Mouse (Mus musculus) midbrain, embryonic 15.5 days (tissue): ENCODE measurements at regions not wholly inside any gene's neighbourhood (a gene's known extent, or its start where the extent isn't known, plus 50 kb on each side); places are given as distances from the start of the nearest gene placed in this dataset. TPM values are rescaled to one million over a fixed set of nuclear protein-coding genes. Genes with fewer than 3 reads are reported as not detected.

Experiments used
- ATAC-seq: fragments of 200-750 bp; cut with Nextera tagmentation; replicated peaks from 2 replicates; pipeline ENCODE4 v1.8.0; 2017; ENCODE audit warnings: moderate TSS enrichment
- H3K27ac ChIP-seq: fragments of 300-500 bp; sonication (generic); 2 replicates; pipeline ENCODE4 v1.5.1; 2015; ENCODE audit warnings: mild to moderate bottlenecking, inconsistent platforms
- H3K27me3 ChIP-seq: fragments of 300-500 bp; sonication (generic); replicated peaks from 2 replicates; pipeline ENCODE4 v1.6.1; 2015; ENCODE audit warnings: inconsistent platforms
- H3K36me3 ChIP-seq: fragments of 300-500 bp; sonication (generic); replicated peaks from 2 replicates; pipeline ENCODE4 v1.6.1; 2015; ENCODE audit warnings: inconsistent platforms
- H3K4me1 ChIP-seq: fragments of 300-500 bp; sonication (generic); 2 replicates; pipeline ENCODE4 v1.6.1; 2015; ENCODE audit warnings: inconsistent platforms
- H3K4me2 ChIP-seq: fragments of 300-500 bp; sonication (generic); 2 replicates; pipeline ENCODE4 v1.6.1; 2015; ENCODE audit warnings: inconsistent platforms, mild to moderate bottlenecking, moderate library complexity
- H3K4me3 ChIP-seq: fragments of 300-500 bp; sonication (generic); 2 replicates; pipeline ENCODE4 v1.5.1; 2015; ENCODE audit warnings: mild to moderate bottlenecking, inconsistent platforms
- H3K9ac ChIP-seq: fragments of 300-500 bp; sonication (generic); 2 replicates; pipeline ENCODE4 v1.6.1; 2015; ENCODE audit warnings: mild to moderate bottlenecking, inconsistent platforms
- H3K9me3 ChIP-seq: fragments of 300-500 bp; sonication (generic); 2 replicates; pipeline ENCODE4 v1.6.1; 2016; ENCODE audit warnings: inconsistent platforms
- WGBS: fragments of 180-500 bp; shearing (Covaris S2); methylation state at CpG from one replicate; pipeline ENCODE4 v1.1.7; 2015; ENCODE audit warnings: mixed read lengths; 5-methylcytosine and 5-hydroxymethylcytosine counted together
- microRNA-seq: library from miRNA; unstranded; fragments of <30 nt; microRNA quantifications from one replicate; pipeline ENCODE4, GENCODE M21; 2016

GRCm38 (mm10) chr17:82199981-82200380, 461.8 kb upstream of the Slc8a1 start:
- Histone ChIP-seq H3K27me3 (peaks cover 7% of the 10 kb centered on the region; the same call in 1 of the 2 replicates), H3K9me3 (no peaks in the 10 kb centered on the region), H3K4me1 (no peaks in the 10 kb centered on the region; the same call in 1 of the 2 replicates), H3K4me3 (no peak overlapping the region), H3K9ac (no peak overlapping the region), H3K27ac (no peak overlapping the region), H3K4me2 (no peak overlapping the region), H3K36me3 (no peaks in the 10 kb centered on the region)
- ATAC-seq = no peak
- WGBS = 55% methylated on average over 2 of the region's 2 CpGs

GRCm38 (mm10) chr17:82199031-82199642, 461.0 kb upstream of the Slc8a1 start:
- no peak overlapping the region for H3K27ac ChIP-seq
- 16% methylated on average over 5 of the region's 5 CpGs for WGBS

GRCm38 (mm10) chr17:82184261-82184660, 446.1 kb upstream of the Slc8a1 start:
- no peaks in the 10 kb centered on the region for H3K4me1 ChIP-seq
- 80% methylated on average over 2 of the region's 2 CpGs for WGBS
- no peaks in the 10 kb centered on the region for H3K9me3 ChIP-seq
- no peaks in the 10 kb centered on the region for H3K36me3 ChIP-seq
- no peak overlapping the region for H3K27ac ChIP-seq
- ATAC-seq = no peak
- no peak overlapping the region for H3K4me3 ChIP-seq
- no peak overlapping the region for H3K4me2 ChIP-seq
- H3K9ac ChIP-seq = no peak overlapping the region
- no peaks in the 10 kb centered on the region for H3K27me3 ChIP-seq

More at GRCm38 (mm10) chr17:82199031-82199642, 461.0 kb upstream of the Slc8a1 start:
- H3K27me3 ChIP-seq = peaks cover 7% of the 10 kb centered on the region; the same call in 1 of the 2 replicates
- peak; percentile 82 for ATAC-seq
- H3K4me1 ChIP-seq = no peaks in the 10 kb centered on the region; the same call in 1 of the 2 replicates
- no peaks in the 10 kb centered on the region for H3K36me3 ChIP-seq
- no peak overlapping the region for H3K4me2 ChIP-seq
- H3K9me3 ChIP-seq = no peaks in the 10 kb centered on the region
- H3K4me3 ChIP-seq = no peak overlapping the region
- no peak overlapping the region for H3K9ac ChIP-seq

- no peak for ATAC-seq
- no peak overlapping the region for H3K27ac ChIP-seq
- no peak overlapping the region for H3K4me2 ChIP-seq
- 88% methylated on average over 1 of the region's 1 CpGs for WGBS
- no peaks in the 10 kb centered on the region for H3K27me3 ChIP-seq
- H3K4me1 ChIP-seq = no peaks in the 10 kb centered on the region
- no peak overlapping the region for H3K4me3 ChIP-seq
- no peaks in the 10 kb centered on the region for H3K9me3 ChIP-seq
- H3K9ac ChIP-seq = no peak overlapping the region
- H3K36me3 ChIP-seq = no peaks in the 10 kb centered on the region
These were observed 433.0 kb upstream of the Slc8a1 start for GRCm38 (mm10) chr17:82171216-82171615.

- no peak overlapping the region for H3K27ac ChIP-seq
- 33% methylated on average over 2 of the region's 2 CpGs for WGBS
- no peak overlapping the region for H3K9ac ChIP-seq
- no peaks in the 10 kb centered on the region for H3K27me3 ChIP-seq
- no peak overlapping the region for H3K4me3 ChIP-seq
- H3K36me3 ChIP-seq = no peaks in the 10 kb centered on the region
- ATAC-seq = no peak
- no peaks in the 10 kb centered on the region for H3K4me1 ChIP-seq
- no peaks in the 10 kb centered on the region for H3K9me3 ChIP-seq
- H3K4me2 ChIP-seq = no peak overlapping the region
These were observed 415.3 kb upstream of the Slc8a1 start for GRCm38 (mm10) chr17:82153446-82153845.

- WGBS = 89% methylated on average over 3 of the region's 3 CpGs
- Histone ChIP-seq H3K27ac (no peak overlapping the region), H3K9ac (no peak overlapping the region), H3K9me3 (no peaks in the 10 kb centered on the region), H3K4me2 (no peak overlapping the region), H3K4me1 (no peaks in the 10 kb centered on the region), H3K4me3 (no peak overlapping the region), H3K36me3 (no peaks in the 10 kb centered on the region), H3K27me3 (no peaks in the 10 kb centered on the region)
- no peak for ATAC-seq
These were observed 396.7 kb upstream of the Slc8a1 start for GRCm38 (mm10) chr17:82134843-82135242.

- no peak overlapping the region for H3K9ac ChIP-seq
- H3K27me3 ChIP-seq = no peaks in the 10 kb centered on the region
- H3K36me3 ChIP-seq = no peaks in the 10 kb centered on the region
- H3K4me1 ChIP-seq = no peaks in the 10 kb centered on the region
- no peaks in the 10 kb centered on the region for H3K9me3 ChIP-seq
- no peak overlapping the region for H3K4me3 ChIP-seq
- no peak for ATAC-seq
- no peak overlapping the region for H3K27ac ChIP-seq
- WGBS = 84% methylated on average over 3 of the region's 3 CpGs
- H3K4me2 ChIP-seq = no peak overlapping the region
These were observed 394.8 kb upstream of the Slc8a1 start for GRCm38 (mm10) chr17:82132941-82133340.

- H3K4me1 ChIP-seq = no peaks in the 10 kb centered on the region
- WGBS = 91% methylated on average over 3 of the region's 3 CpGs
- H3K9ac ChIP-seq = no peak overlapping the region
- no peaks in the 10 kb centered on the region for H3K27me3 ChIP-seq
- H3K9me3 ChIP-seq = no peaks in the 10 kb centered on the region
- H3K4me3 ChIP-seq = no peak overlapping the region
- no peak overlapping the region for H3K4me2 ChIP-seq
- ATAC-seq = no peak
- H3K27ac ChIP-seq = no peak overlapping the region
- H3K36me3 ChIP-seq = no peaks in the 10 kb centered on the region
These were observed 349.0 kb upstream of the Slc8a1 start for GRCm38 (mm10) chr17:82087141-82087540.

GRCm38 (mm10) chr17:82080301-82080700, 342.1 kb upstream of the Slc8a1 start:
- Histone ChIP-seq H3K4me2 (no peak overlapping the region), H3K27ac (no peak overlapping the region), H3K9ac (no peak overlapping the region), H3K36me3 (no peaks in the 10 kb centered on the region), H3K4me3 (no peak overlapping the region), H3K27me3 (no peaks in the 10 kb centered on the region), H3K4me1 (no peaks in the 10 kb centered on the region), H3K9me3 (no peaks in the 10 kb centered on the region)
- no peak for ATAC-seq

Small RNA genes in the stretch of these regions (microRNA-seq; reads per million reads assigned to microRNA genes)
- not detected for gene Gm23400
- gene Gm27359 = not detected
